Comparison of ENCODE assay signal across 8 mouse cellular contexts in genomic region chr19:46600371-46600770, GRCm38 (mm10). TPM values are rescaled to one million over a fixed set of nuclear protein-coding genes. Genes with fewer than 3 reads are reported as not detected.
DNase-seq lines count a peak whose midpoint lies in the region; ATAC-seq and TF ChIP-seq lines count a peak whose summit lies in the region.

No protein-coding gene starts in this region.

- peak overlapping the region; percentile 88 for H3K9ac ChIP-seq in kidney, embryonic 16.5 days (replicated peaks; ENCODE audit: low read length)
- H3K9ac ChIP-seq in hindbrain, embryonic 13.5 days: no peak overlapping the region
- H3K9ac ChIP-seq in midbrain, embryonic 14.5 days (replicated peaks; ENCODE audit: low read length): no peak overlapping the region

- H3K9me3 ChIP-seq in kidney, embryonic 16.5 days (ENCODE audit: low read length): no peaks in the 10 kb centered on the region
- no peaks in the 10 kb centered on the region for H3K9me3 ChIP-seq in hindbrain, embryonic 13.5 days
- no peaks in the 10 kb centered on the region for H3K9me3 ChIP-seq in midbrain, embryonic 14.5 days (ENCODE audit: control insufficient read depth, low read length)

- H3K27me3 ChIP-seq in kidney, embryonic 16.5 days (ENCODE audit: insufficient read depth, low read length): no peaks in the 10 kb centered on the region
- H3K27me3 ChIP-seq in hindbrain, embryonic 13.5 days: no peaks in the 10 kb centered on the region
- no peaks in the 10 kb centered on the region for H3K27me3 ChIP-seq in midbrain, embryonic 14.5 days (ENCODE audit: control insufficient read depth, insufficient read depth, low read length)

- no peak for DNase-seq in kidney, adult 18-20 months
- DNase-seq in midbrain, embryonic 14.5 days: no peak
- no peak for DNase-seq in cerebellum, adult 11 months
- no peak for DNase-seq in cerebellum, adult 8-10 months
- no peak for DNase-seq in spleen, postnatal 36 days (ENCODE audit: low spot score in 2 of 2)

- H3K27ac ChIP-seq in kidney, embryonic 16.5 days (ENCODE audit: low read length): no peak overlapping the region
- H3K27ac ChIP-seq in bone marrow macrophage, adult 2 months (ENCODE audit: insufficient read depth, low read depth, low read length): no peak overlapping the region
- no peak overlapping the region for H3K27ac ChIP-seq in hindbrain, embryonic 13.5 days
- H3K27ac ChIP-seq in midbrain, embryonic 14.5 days (replicated peaks; ENCODE audit: low read depth, low read length): no peak overlapping the region

- TF ChIP-seq CTCF in bone marrow macrophage, adult 2 months (IDR thresholded peaks at IDR 0.05; ENCODE audit: low read depth, low read length): no peak

- no peak for TF ChIP-seq POLR2A in bone marrow macrophage, adult 2 months (IDR thresholded peaks at IDR 0.05; ENCODE audit: borderline replicate concordance, low read depth, low read length)

- H3K4me3 ChIP-seq in kidney, embryonic 16.5 days (ENCODE audit: low read length): peak overlapping the region; percentile 100
- H3K4me3 ChIP-seq in bone marrow macrophage, adult 2 months (ENCODE audit: insufficient read depth, low read length): peak overlapping the region; percentile 84
- H3K4me3 ChIP-seq in hindbrain, embryonic 13.5 days: peak overlapping the region; percentile 91
- H3K4me3 ChIP-seq in midbrain, embryonic 14.5 days (replicated peaks; ENCODE audit: low read depth, low read length): peak overlapping the region; percentile 95

- 62% methylated on average over 4 of the region's 4 CpGs for WGBS in kidney, embryonic 16.5 days
- 89% methylated on average over 4 of the region's 4 CpGs for WGBS in hindbrain, embryonic 13.5 days
- 87% methylated on average over 4 of the region's 4 CpGs for WGBS in midbrain, embryonic 14.5 days

- peaks cover 8% of the 10 kb centered on the region; the same call in 1 of the 2 replicates for H3K36me3 ChIP-seq in kidney, embryonic 16.5 days (ENCODE audit: insufficient read depth, low read length)
- H3K36me3 ChIP-seq in hindbrain, embryonic 13.5 days: peaks cover 28% of the 10 kb centered on the region
- peaks cover 12% of the 10 kb centered on the region; the same call in 1 of the 2 replicates for H3K36me3 ChIP-seq in midbrain, embryonic 14.5 days (ENCODE audit: control insufficient read depth, insufficient read depth, low read length)

- peaks cover 34% of the 10 kb centered on the region for H3K4me1 ChIP-seq in kidney, embryonic 16.5 days (ENCODE audit: insufficient read depth, low read length)
- peaks cover 22% of the 10 kb centered on the region for H3K4me1 ChIP-seq in bone marrow macrophage, adult 2 months (ENCODE audit: control insufficient read depth, insufficient read depth, low read length)
- peaks cover 38% of the 10 kb centered on the region for H3K4me1 ChIP-seq in hindbrain, embryonic 13.5 days (replicated peaks)
- peaks cover 14% of the 10 kb centered on the region; the same call in 1 of the 2 replicates for H3K4me1 ChIP-seq in midbrain, embryonic 14.5 days (ENCODE audit: control insufficient read depth, insufficient read depth, low read length)

- H3K4me2 ChIP-seq in kidney, embryonic 16.5 days (replicated peaks; ENCODE audit: low read depth, low read length): peak overlapping the region; percentile 86
- peak overlapping the region; percentile 93 for H3K4me2 ChIP-seq in hindbrain, embryonic 13.5 days
- H3K4me2 ChIP-seq in midbrain, embryonic 14.5 days (ENCODE audit: low read length): peak overlapping the region; percentile 93

- ATAC-seq in kidney, embryonic 16.5 days (ENCODE audit: low FRiP score, low TSS enrichment): no peak
- ATAC-seq in hindbrain, embryonic 13.5 days (ENCODE audit: low FRiP score): no peak
- no peak for ATAC-seq in midbrain, embryonic 14.5 days (ENCODE audit: low FRiP score, low TSS enrichment)

RNA-seq across cellular contexts. Expression of gene Wbp1l, which starts 1.5 kb away (rescaled TPM):
- 53.4 and 54.4 TPM in 2 replicates for polyA plus RNA-seq in kidney, embryonic 16.5 days (2015; fragmentation: Nextera tagmentation; extraction: Ambion mirVana)
- polyA plus RNA-seq in bone marrow macrophage, adult 2 months (2012; ENCODE audit: insufficient read depth, insufficient read length, missing spikeins): 56.1 and 56.5 TPM in 2 replicates
- 42.2 and 44.5 TPM in 2 replicates for polyA plus RNA-seq in hindbrain, embryonic 13.5 days (2015; fragmentation: Nextera tagmentation; extraction: Ambion mirVana)
- 27.5 and 33.8 TPM in 2 replicates for polyA plus RNA-seq in midbrain, embryonic 14.5 days (2014; fragmentation: Nextera tagmentation; extraction: Ambion mirVana)

RNA-seq across cellular contexts. Expression of gene Sfxn2, which starts 27.2 kb away (rescaled TPM):
- 39.4 and 41.1 TPM in 2 replicates for polyA plus RNA-seq in kidney, embryonic 16.5 days (2015; fragmentation: Nextera tagmentation; extraction: Ambion mirVana)
- 12.3 and 14.7 TPM in 2 replicates for polyA plus RNA-seq in bone marrow macrophage, adult 2 months (2012; ENCODE audit: insufficient read depth, insufficient read length, missing spikeins)
- 10.3 and 12.6 TPM in 2 replicates for polyA plus RNA-seq in hindbrain, embryonic 13.5 days (2015; fragmentation: Nextera tagmentation; extraction: Ambion mirVana)
- 7.3 and 10.2 TPM in 2 replicates for polyA plus RNA-seq in midbrain, embryonic 14.5 days (2014; fragmentation: Nextera tagmentation; extraction: Ambion mirVana)

RNA-seq across cellular contexts. Expression of gene Arl3, which starts 27.4 kb away (rescaled TPM):
- 142 and 148 TPM in 2 replicates for polyA plus RNA-seq in kidney, embryonic 16.5 days (2015; fragmentation: Nextera tagmentation; extraction: Ambion mirVana)
- 36.7 and 36.9 TPM in 2 replicates for polyA plus RNA-seq in bone marrow macrophage, adult 2 months (2012; ENCODE audit: insufficient read depth, insufficient read length, missing spikeins)
- polyA plus RNA-seq in hindbrain, embryonic 13.5 days (2015; fragmentation: Nextera tagmentation; extraction: Ambion mirVana): 212 and 220 TPM in 2 replicates
- polyA plus RNA-seq in midbrain, embryonic 14.5 days (2014; fragmentation: Nextera tagmentation; extraction: Ambion mirVana): 134 and 200 TPM in 2 replicates
